Mouse (Mus musculus): ENCODE measurements around the gene Negr1.

GRCm38 (mm10) chr3:157146124-157146855 is 584.7 kb downstream of the Negr1 start:
- no peak for TF ChIP-seq POLR2AphosphoS5 (IDR thresholded peaks at IDR 0.05; ENCODE audit: insufficient replicate concordance, low read depth, low read length)
- TF ChIP-seq CTCF (IDR thresholded peaks at IDR 0.05; ENCODE audit: low read depth, low read length) = no peak
- TF ChIP-seq GATA2 (IDR thresholded peaks at IDR 0.05; ENCODE audit: borderline replicate concordance, low read depth, low read length) = no peak
